Mouse (Mus musculus) common myeloid progenitor, adult 5-6 weeks (primary cell): ENCODE measurements around the gene Gm3625. TPM values are rescaled to one million over a fixed set of nuclear protein-coding genes. Genes with fewer than 3 reads are reported as not detected.
"Not testable (repeated sequence)": the region's sequence is repeated elsewhere in the genome, so short reads cannot be mapped to it uniquely, and the experiment has no call there.

Experiments
- ATAC-seq: replicated peaks from 2 replicates; pipeline ENCODE4 v1.8.0; 2016; ENCODE audit warnings: low read depth, mild to moderate bottlenecking, moderate TSS enrichment, inconsistent platforms; ENCODE audit not compliant: poor library complexity, severe bottlenecking
- total RNA-seq: library from RNA; stranded (forward); fragments of 200-1000, 187-1606 nt; gene quantifications from 2 replicates; pipeline ENCODE4 v1.2.3, GENCODE M21; 2017

Gm3625 gene
- total RNA-seq, 1 experiment from 2014 or later = not detected

DNA sequence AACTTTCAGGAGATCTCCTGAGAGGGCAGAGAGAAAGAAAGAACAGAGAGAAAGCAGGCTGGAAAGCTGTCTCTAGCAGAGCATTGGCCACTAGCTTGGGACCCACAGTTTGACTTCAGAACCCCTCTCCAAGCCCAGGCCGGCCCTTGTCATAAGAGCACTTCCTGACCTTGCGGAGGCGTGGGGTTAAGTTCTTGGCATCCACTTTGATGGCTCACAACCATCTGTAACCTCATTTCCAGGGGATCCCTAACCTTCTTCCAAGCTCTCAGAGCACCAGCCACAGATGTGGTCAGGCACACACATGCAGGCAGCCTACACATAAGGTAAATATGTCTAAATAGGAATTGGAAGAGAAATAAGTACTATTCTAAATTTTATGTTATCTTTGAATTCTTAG, 35.3 kb downstream of the Gm3625 start:
- no peak for ATAC-seq

DNA sequence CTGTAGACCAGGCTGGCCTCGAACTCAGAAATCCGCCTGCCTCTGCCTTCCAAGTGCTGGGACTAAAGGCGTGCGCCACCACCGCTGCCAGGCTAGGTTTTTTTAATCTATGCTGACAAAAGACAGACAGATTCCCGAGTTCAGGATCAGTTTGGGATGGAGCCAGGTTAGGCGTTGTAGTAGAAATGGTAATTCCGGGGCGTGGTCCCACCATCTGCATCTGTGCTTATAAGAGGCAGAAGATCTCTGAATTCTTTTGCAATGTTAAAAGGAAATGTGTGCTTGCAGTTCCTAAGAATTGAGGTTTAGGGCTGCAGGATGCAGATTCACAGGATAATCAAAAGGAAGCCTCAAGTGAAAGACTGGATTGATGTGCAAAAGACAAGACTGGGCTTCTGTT, 35.8 kb downstream of the Gm3625 start:
- ATAC-seq = no peak

- no peak for ATAC-seq
Measured at GRCm38 (mm10) chr12:4555451-4555850, 37.3 kb downstream of the Gm3625 start.

DNA sequence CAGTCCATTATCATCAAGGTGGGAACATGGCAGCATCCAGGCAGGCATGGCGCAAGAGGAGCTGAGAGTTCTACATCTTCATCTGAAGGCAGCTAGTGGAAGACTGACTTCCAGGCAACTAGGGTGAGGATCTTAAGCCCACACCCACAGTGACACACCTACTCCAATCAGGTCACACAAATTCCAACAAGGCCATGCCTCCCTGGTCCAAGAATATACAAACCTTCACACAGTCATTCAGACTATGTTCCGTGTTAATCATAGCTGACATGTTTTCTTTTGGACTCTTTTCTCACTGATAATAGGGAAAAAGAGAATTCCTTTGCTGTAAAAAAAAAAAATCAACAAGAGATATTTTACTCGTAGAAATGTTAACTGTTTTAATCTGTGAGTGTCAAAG, 39.0 kb downstream of the Gm3625 start:
- not testable (repeated sequence) for ATAC-seq

- ATAC-seq = peak; percentile 87
Measured at GRCm38 (mm10) chr12:4548053-4549013, 44.4 kb downstream of the Gm3625 start.

DNA sequence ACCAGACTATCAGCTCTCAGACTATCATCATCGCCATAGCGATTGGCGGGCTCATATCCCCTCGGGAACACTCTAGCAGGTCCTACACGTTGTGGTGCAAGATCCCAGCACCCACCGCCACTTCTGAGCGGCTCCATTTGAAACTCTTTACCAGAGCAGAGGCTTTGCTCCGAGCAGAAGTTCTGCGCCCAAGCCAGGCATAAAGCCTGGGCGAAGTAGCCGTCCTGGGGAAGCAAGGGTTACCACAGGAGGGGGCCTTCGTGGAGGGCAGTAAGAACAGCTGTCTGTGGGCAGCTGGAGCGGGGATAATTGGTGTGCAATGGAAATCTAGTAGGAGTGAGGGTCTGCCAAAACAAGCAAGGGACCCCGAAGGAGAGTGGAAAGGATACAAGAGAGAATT, 45.2 kb downstream of the Gm3625 start:
- ATAC-seq = no peak

DNA sequence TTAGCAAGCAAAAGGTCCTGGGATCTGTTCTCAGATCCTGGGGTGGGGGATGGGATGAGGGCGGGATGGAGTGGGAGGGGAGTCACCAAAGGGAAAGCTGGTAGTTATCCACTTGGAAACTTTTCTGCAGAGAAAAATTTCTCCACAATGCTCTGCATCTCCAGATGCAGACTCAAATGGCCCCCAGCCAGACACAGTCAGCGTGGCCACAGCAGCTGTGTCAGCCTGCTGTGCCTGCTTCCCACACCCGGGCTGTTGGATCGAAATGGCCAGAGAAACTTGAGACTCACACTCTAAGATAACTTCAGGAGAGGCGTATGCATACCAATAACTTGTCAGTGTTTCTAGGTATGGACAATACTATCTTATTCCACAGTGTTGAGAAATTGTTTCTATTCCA, 46.2 kb downstream of the Gm3625 start:
- no peak for ATAC-seq

GRCm38 (mm10) chr12:4545425-4545824, 47.3 kb downstream of the Gm3625 start:
- peak; percentile 88 for ATAC-seq

GRCm38 (mm10) chr12:4544400-4544919, 48.3 kb downstream of the Gm3625 start:
- no peak for ATAC-seq

Other genes with a start within 250 kb of the Gm3625 start
- 15.4 and 55.1 TPM in 2 replicates for gene Ncoa1, start 115.7 kb downstream of the Gm3625 start, total RNA-seq
- gene Itsn2, start 289 bp downstream of the Gm3625 start, total RNA-seq = 135 and 164 TPM in 2 replicates
- 0.59 and 0.63 TPM in 2 replicates for gene Fam228a, start 145.5 kb upstream of the Gm3625 start, total RNA-seq
- gene Pfn4, start 176.1 kb upstream of the Gm3625 start, total RNA-seq = 1.2 and 7.0 TPM in 2 replicates
- 2.7 and 10.2 TPM in 2 replicates for gene Fam228b, start 176.3 kb upstream of the Gm3625 start, total RNA-seq
- 174 and 177 TPM in 2 replicates for gene Sf3b6, start 224.6 kb upstream of the Gm3625 start, total RNA-seq
- gene Fkbp1b, start 248.7 kb upstream of the Gm3625 start, total RNA-seq = 2.8 and 8.4 TPM in 2 replicates